Mouse (Mus musculus) myocyte (in vitro differentiated cells): Measurements from ENCODE around the gene Fkbpl. TPM values are rescaled to one million over a fixed set of nuclear protein-coding genes. Genes with fewer than 3 reads are reported as not detected.

ENCODE experiments used
- H3K27me3 ChIP-seq: one replicate; pipeline ENCODE4 v1.6.1; 2011; ENCODE audit not compliant: control insufficient read depth, insufficient read depth, insufficient read length
- H3K36me3 ChIP-seq: one replicate; pipeline ENCODE4 v1.6.1; 2011; ENCODE audit not compliant: control insufficient read depth, insufficient read depth
- H3K4me2 ChIP-seq: one replicate; pipeline ENCODE4 v1.6.1; 2011; ENCODE audit warnings: low read depth, control low read depth
- H3K4me3 ChIP-seq: one replicate; pipeline ENCODE4 v1.5.1; 2011; ENCODE audit warnings: mild to moderate bottlenecking, control low read depth, moderate library complexity
- H3K79me2 ChIP-seq: one replicate; pipeline ENCODE4 v1.6.1; 2011; ENCODE audit not compliant: control insufficient read depth, insufficient read depth
- H3ac ChIP-seq: one replicate; pipeline ENCODE4 v1.6.1; 2011; ENCODE audit not compliant: control insufficient read depth, insufficient read length
- CEBPB ChIP-seq: IDR thresholded peaks from 2 replicates; pipeline ENCODE4 v1.6.1; 2011; ENCODE audit warnings: mild to moderate bottlenecking, moderate library complexity; ENCODE audit not compliant: poor library complexity, insufficient read depth, severe bottlenecking
- E2F4 ChIP-seq: IDR thresholded peaks from one replicate; pipeline ENCODE4 v1.6.1; 2011; ENCODE audit warnings: mild to moderate bottlenecking, control low read depth, moderate library complexity; ENCODE audit not compliant: insufficient read depth
- MAX ChIP-seq: IDR thresholded peaks from one replicate; pipeline ENCODE4 v1.6.1; 2011; ENCODE audit warnings: low read depth, mild to moderate bottlenecking, control low read depth
- MYOD1 ChIP-seq, 3 experiments: IDR thresholded peaks; one replicate each; pipeline ENCODE4 v1.6.1; 2011; ENCODE audit warnings: control low read depth in 2 of 3, low read depth in 2 of 3, mild to moderate bottlenecking in 2 of 3, moderate library complexity in 1 of 3; ENCODE audit not compliant: insufficient read length in 2 of 3, control insufficient read depth in 1 of 3
- MYOG ChIP-seq, 3 experiments: IDR thresholded peaks; one replicate each; pipeline ENCODE4 v1.6.1; 2011; ENCODE audit warnings: control low read depth in 2 of 3, low read depth in 2 of 3, mild to moderate bottlenecking in 2 of 3; ENCODE audit not compliant: insufficient read length in 2 of 3, control insufficient read depth in 1 of 3, insufficient read depth in 1 of 3
- POLR2A ChIP-seq: IDR thresholded peaks from one replicate; pipeline ENCODE4 v1.6.1; 2011; ENCODE audit warnings: low read depth, mild to moderate bottlenecking, control low read depth, moderate library complexity; ENCODE audit not compliant: insufficient read length
- POLR2AphosphoS2 ChIP-seq: IDR thresholded peaks from one replicate; pipeline ENCODE4 v1.6.1; 2011; ENCODE audit warnings: low read depth, control low read depth; ENCODE audit not compliant: insufficient read length
- REST ChIP-seq: IDR thresholded peaks from one replicate; pipeline ENCODE4 v1.6.1; 2011; ENCODE audit warnings: mild to moderate bottlenecking, control low read depth, moderate library complexity; ENCODE audit not compliant: insufficient read depth, insufficient read length
- SRF ChIP-seq: IDR thresholded peaks from one replicate; pipeline ENCODE4 v1.6.1; 2011; ENCODE audit warnings: low read depth; ENCODE audit not compliant: control insufficient read depth, insufficient read length
- TCF12 ChIP-seq: IDR thresholded peaks from one replicate; pipeline ENCODE4 v1.6.1; 2011; ENCODE audit warnings: mild to moderate bottlenecking, control low read depth; ENCODE audit not compliant: poor library complexity, insufficient read depth, severe bottlenecking
- TCF3 ChIP-seq: IDR thresholded peaks from one replicate; pipeline ENCODE4 v1.6.1; 2011; ENCODE audit warnings: low read depth, control low read depth; ENCODE audit not compliant: insufficient read length
- USF1 ChIP-seq: IDR thresholded peaks from one replicate; pipeline ENCODE4 v1.6.1; 2011; ENCODE audit warnings: low read depth, mild to moderate bottlenecking, control low read depth, moderate library complexity
- polyA plus RNA-seq: library from polyadenylated mRNA; unstranded; fragments of >200 nt; fragmentation: generic; extraction: Trizol; gene quantifications from one replicate; pipeline ENCODE4 v1.2.1, GENCODE M21; 2012; ENCODE audit warnings: missing spikeins

The Fkbpl gene
- polyA plus RNA-seq, 1 experiment: 13.5 TPM

GRCm38 (mm10) chr17:34629221-34629751 is 15.3 kb upstream of the Fkbpl start, which contains the start of gene Prrt1:
Prrt1 (plus strand) TSS chr17:34629533.
- Histone ChIP-seq H3K4me2 (peak within 1 kb of the TSS; percentile 70), H3K4me3 (peak within 1 kb of the TSS; percentile 42), H3K79me2 (no peaks in the 10 kb centered on the region), H3ac (no peak within 1 kb of the TSS), H3K27me3 (peaks cover 44% of the 10 kb centered on the region), H3K36me3 (no peaks in the 10 kb centered on the region)
- TF ChIP-seq MAX (no peak), MYOG (IDR thresholded peaks at IDR 0.05; ENCODE audit: control insufficient read depth in 1 of 3, insufficient read depth in 1 of 3, insufficient read length in 2 of 3, low read depth in 2 of 3) (no peak), SRF (no peak), TCF3 (no peak), MYOD1 (IDR thresholded peaks at IDR 0.05; ENCODE audit: control insufficient read depth in 1 of 3, insufficient read length in 2 of 3, low read depth in 2 of 3) (no peak), POLR2AphosphoS2 (no peak), REST (no peak), USF1 (no peak), CEBPB (no peak), POLR2A (no peak), E2F4 (no peak), TCF12 (no peak)

- Histone ChIP-seq H3K4me3 (no peak overlapping the region), H3K27me3 (peaks cover 45% of the 10 kb centered on the region), H3ac (no peak overlapping the region), H3K79me2 (no peaks in the 10 kb centered on the region), H3K36me3 (no peaks in the 10 kb centered on the region), H3K4me2 (no peak overlapping the region)
- TF ChIP-seq CEBPB (no peak), POLR2A (no peak), MAX (no peak), TCF12 (no peak), MYOG (IDR thresholded peaks at IDR 0.05; ENCODE audit: control insufficient read depth in 1 of 3, insufficient read depth in 1 of 3, insufficient read length in 2 of 3, low read depth in 2 of 3) (no peak), MYOD1 (IDR thresholded peaks at IDR 0.05; ENCODE audit: control insufficient read depth in 1 of 3, insufficient read length in 2 of 3, low read depth in 2 of 3) (no peak), POLR2AphosphoS2 (no peak), SRF (no peak), TCF3 (no peak), REST (no peak), E2F4 (no peak), USF1 (no peak)
Observed at GRCm38 (mm10) chr17:34629796-34630603, 14.6 kb upstream of the Fkbpl start.

- Histone ChIP-seq H3K4me2 (no peak overlapping the region), H3K36me3 (no peaks in the 10 kb centered on the region), H3K4me3 (no peak overlapping the region), H3K79me2 (no peaks in the 10 kb centered on the region), H3ac (no peak overlapping the region), H3K27me3 (peaks cover 45% of the 10 kb centered on the region)
- TF ChIP-seq MYOG (IDR thresholded peaks at IDR 0.05; ENCODE audit: control insufficient read depth in 1 of 3, insufficient read depth in 1 of 3, insufficient read length in 2 of 3, low read depth in 2 of 3) (no peak), USF1 (no peak), E2F4 (no peak), POLR2A (no peak), MAX (no peak), POLR2AphosphoS2 (no peak), MYOD1 (IDR thresholded peaks at IDR 0.05; ENCODE audit: control insufficient read depth in 1 of 3, insufficient read length in 2 of 3, low read depth in 2 of 3) (peak in 1 of 3 experiments; percentile 1)
Observed at GRCm38 (mm10) chr17:34630761-34631301, 13.7 kb upstream of the Fkbpl start.

- H3K79me2 ChIP-seq: no peaks in the 10 kb centered on the region
- H3K27me3 ChIP-seq: peaks cover 45% of the 10 kb centered on the region
- no peak for TF ChIP-seq MAX
- TF ChIP-seq USF1: no peak
- no peak for TF ChIP-seq POLR2AphosphoS2
- no peak for TF ChIP-seq CEBPB
- H3ac ChIP-seq: no peak overlapping the region
- H3K36me3 ChIP-seq: no peaks in the 10 kb centered on the region
- no peak overlapping the region for H3K4me2 ChIP-seq
- no peak overlapping the region for H3K4me3 ChIP-seq
Observed at GRCm38 (mm10) chr17:34631647-34632046, 12.9 kb upstream of the Fkbpl start.

GRCm38 (mm10) chr17:34632261-34632691 is 12.3 kb upstream of the Fkbpl start:
- Histone ChIP-seq H3K36me3 (no peaks in the 10 kb centered on the region), H3K27me3 (peaks cover 45% of the 10 kb centered on the region), H3ac (no peak overlapping the region), H3K4me2 (no peak overlapping the region), H3K79me2 (no peaks in the 10 kb centered on the region), H3K4me3 (no peak overlapping the region)
- TF ChIP-seq POLR2A (no peak), POLR2AphosphoS2 (no peak), MYOD1 (IDR thresholded peaks at IDR 0.05; ENCODE audit: control insufficient read depth in 1 of 3, insufficient read length in 2 of 3, low read depth in 2 of 3) (no peak), USF1 (no peak)
